ENCODE assay signal across 21 mouse cellular contexts in the genomic region with DNA sequence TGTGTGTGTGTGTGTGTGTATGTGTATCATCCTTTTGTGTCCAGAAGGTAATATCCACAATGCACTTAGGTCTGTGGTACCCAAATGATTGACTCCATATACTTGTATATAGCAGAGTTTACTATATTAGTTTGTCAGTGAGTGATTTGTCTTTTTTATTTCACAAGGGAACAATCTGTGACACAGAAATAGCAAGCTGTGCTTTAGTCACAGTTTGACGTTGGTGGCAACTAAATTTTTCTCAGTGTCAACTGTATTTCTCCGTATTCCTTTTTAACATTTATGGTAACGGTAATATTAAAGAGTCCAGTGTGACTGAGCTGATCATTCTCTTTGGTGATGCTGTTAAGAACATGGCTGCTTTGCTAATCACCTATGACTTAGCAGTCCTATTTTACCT.
"Had no signal": no experiment of that assay in that cellular context is flagged by ENCODE, and none has a peak within 500 bp of the region (broad histone marks: within the 10 kb centered on the region; RNA-seq: fewer than 3 reads in every experiment).

No protein-coding gene starts in this region.

- H3K27me3 ChIP-seq: kidney, embryonic 15.5 days; limb, embryonic 13.5 days; liver, embryonic 12.5 days; liver, embryonic 15.5 days; lung, embryonic 15.5 days; megakaryocyte, embryonic 14.5 days; midbrain, embryonic 13.5 days; neural tube, embryonic 13.5 days had no signal

- DNase-seq: kidney, adult 8-10 months; kidney, postnatal 10 days; kidney, postnatal 36 days; liver; lung, adult 18-20 months; lung, postnatal 10 days; lung, postnatal 36 days; retina, postnatal 1 day; thymus, postnatal 25 days had no signal

- H3K27ac ChIP-seq: kidney, embryonic 15.5 days; limb, embryonic 10.5 days; limb, embryonic 13.5 days; liver, embryonic 12.5 days; liver, embryonic 15.5 days; lung, embryonic 15.5 days; midbrain, embryonic 10.5 days; midbrain, embryonic 13.5 days; neural tube, embryonic 13.5 days; stomach, postnatal 0 days had no signal

- H3K4me1 ChIP-seq: kidney, embryonic 15.5 days; limb, embryonic 10.5 days; limb, embryonic 13.5 days; liver, embryonic 12.5 days; liver, embryonic 15.5 days; megakaryocyte, embryonic 14.5 days; midbrain, embryonic 10.5 days; midbrain, embryonic 13.5 days; neural tube, embryonic 13.5 days had no signal

- H3K4me3 ChIP-seq: kidney, embryonic 15.5 days; limb, embryonic 10.5 days; limb, embryonic 13.5 days; liver, embryonic 12.5 days; liver, embryonic 15.5 days; lung, embryonic 15.5 days; megakaryocyte, embryonic 14.5 days; midbrain, embryonic 10.5 days; midbrain, embryonic 13.5 days; myocyte; neural tube, embryonic 13.5 days had no signal

- H3K36me3 ChIP-seq: kidney, embryonic 15.5 days; limb, embryonic 10.5 days; limb, embryonic 13.5 days; liver, embryonic 12.5 days; liver, embryonic 15.5 days; lung, embryonic 15.5 days; midbrain, embryonic 10.5 days; midbrain, embryonic 13.5 days; neural tube, embryonic 13.5 days had no signal
